Mouse (Mus musculus): ENCODE data around the gene Ccl6.

DNA sequence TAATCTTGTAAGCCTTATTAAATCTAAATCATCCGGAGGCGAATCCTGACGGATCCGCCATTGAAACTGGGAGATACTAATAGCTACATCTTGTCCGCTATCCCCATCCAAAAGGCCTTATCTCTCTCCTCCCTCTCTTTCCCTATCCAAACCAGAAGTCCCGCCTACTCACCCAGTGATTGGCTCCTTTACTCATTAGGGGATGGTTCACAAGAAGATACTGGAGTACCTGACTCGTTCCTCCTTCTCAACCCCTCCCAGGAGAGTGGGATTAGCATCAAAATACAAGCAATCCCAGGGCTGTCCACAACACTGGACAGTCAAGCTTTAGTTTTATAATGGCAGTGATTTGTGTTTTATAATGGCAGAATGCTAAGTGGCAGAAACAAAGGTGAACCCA lies 25.6 kb downstream of the Ccl6 start:
- TF ChIP-seq GATA1 (IDR thresholded peaks at IDR 0.05; ENCODE audit: borderline replicate concordance, low read length) = no peak
- no peak for TF ChIP-seq FLI1 (IDR thresholded peaks at IDR 0.05; ENCODE audit: low read length)
